Comparison of ENCODE assay signal across 9 mouse cellular contexts in genomic region chr6:30739177-30739747, GRCm38 (mm10). TPM values are rescaled to one million over a fixed set of nuclear protein-coding genes. Genes with fewer than 3 reads are reported as not detected.
DNase-seq lines count a peak whose midpoint lies in the region; ATAC-seq and TF ChIP-seq lines count a peak whose summit lies in the region.
"Had no signal": no experiment of that assay in that cellular context is flagged by ENCODE, and none has a peak within 500 bp of the region (broad histone marks: within the 10 kb centered on the region; RNA-seq: fewer than 3 reads in every experiment).

No protein-coding gene starts in this region.

- no peak for ATAC-seq in heart, embryonic 13.5 days (ENCODE audit: extremely low read depth, insufficient number of reproducible peaks, low FRiP score, low TSS enrichment)

- DNase-seq in left cerebral cortex, postnatal 14 days (ENCODE audit: low spot score in 2 of 2): peak; percentile 30 to 45
- no peak for DNase-seq in left cerebral cortex, adult 8-10 months (ENCODE audit: low spot score in 2 of 2)
- DNase-seq in cerebellum, adult 2 months: peak; percentile 44 to 53
- peak; percentile 30 to 60 for DNase-seq in kidney, postnatal 36 days
- DNase-seq in layer of hippocampus, adult 8-10 months (ENCODE audit: low spot score in 2 of 2): no peak
- no peak for DNase-seq in layer of hippocampus, adult 9-10 months (ENCODE audit: low spot score)

- peak overlapping the region; percentile 46 for H3K4me3 ChIP-seq in cerebellum, adult 2 months (replicated peaks; ENCODE audit: insufficient read depth, low read depth, low read length)
- peak overlapping the region; percentile 69 for H3K4me3 ChIP-seq in heart, embryonic 13.5 days
- H3K4me3 ChIP-seq in myocyte: peak overlapping the region; percentile 22

- peak overlapping the region; percentile 87 for H3K9ac ChIP-seq in heart, embryonic 13.5 days

- no peak for TF ChIP-seq CTCF in cerebellum, adult 2 months (IDR thresholded peaks at IDR 0.05; ENCODE audit: borderline replicate concordance, insufficient read depth, low read depth, low read length)

- peaks cover 55% of the 10 kb centered on the region for H3K9me3 ChIP-seq in heart, embryonic 13.5 days

- no peaks in the 10 kb centered on the region for H3K4me1 ChIP-seq in cerebellum, adult 2 months (ENCODE audit: control insufficient read depth, insufficient read depth, low read length)
- peaks cover 2% of the 10 kb centered on the region; the same call in 1 of the 2 replicates for H3K4me1 ChIP-seq in heart, embryonic 13.5 days

- WGBS in cerebellum, adult 2 months: 48% methylated on average over 10 of the region's 10 CpGs
- WGBS in heart, embryonic 13.5 days: 44% methylated on average over 10 of the region's 10 CpGs

- H3K27ac ChIP-seq in cerebellum, adult 2 months (ENCODE audit: insufficient read depth, low read length): no peak overlapping the region
- H3K27ac ChIP-seq in heart, embryonic 13.5 days (replicated peaks): peak overlapping the region; percentile 89
- H3K27ac ChIP-seq: macrophage had no signal

- H3K36me3 ChIP-seq in heart, embryonic 13.5 days: peaks cover 56% of the 10 kb centered on the region
- H3K36me3 ChIP-seq in myocyte (ENCODE audit: control insufficient read depth, insufficient read depth): peaks cover 7% of the 10 kb centered on the region

- H3ac ChIP-seq in myocyte (ENCODE audit: control insufficient read depth, insufficient read length): no peak overlapping the region

- H3K27me3 ChIP-seq in cerebellum, adult 2 months (ENCODE audit: control insufficient read depth, insufficient read depth, low read length): no peaks in the 10 kb centered on the region
- H3K27me3 ChIP-seq in heart, embryonic 13.5 days (replicated peaks): no peaks in the 10 kb centered on the region
- H3K27me3 ChIP-seq in myocyte (ENCODE audit: control insufficient read depth, insufficient read depth, insufficient read length): no peaks in the 10 kb centered on the region

- peak overlapping the region; percentile 79 for H3K4me2 ChIP-seq in heart, embryonic 13.5 days
- H3K4me2 ChIP-seq in myocyte (ENCODE audit: low read depth): peak overlapping the region; percentile 75

- H3K79me2 ChIP-seq in myocyte (ENCODE audit: control insufficient read depth, insufficient read depth): peaks cover 3% of the 10 kb centered on the region

- no peak for TF ChIP-seq POLR2A in cerebellum, adult 2 months (IDR thresholded peaks at IDR 0.05; ENCODE audit: borderline replicate concordance, insufficient read depth, low read length)
- no peak for TF ChIP-seq POLR2A in myocyte (IDR thresholded peaks at IDR 0.05; ENCODE audit: insufficient read length, low read depth)

- intact Hi-C loops in left cerebral cortex, postnatal 14 days (cut with DNase I): no loop called here

TF ChIP-seq in myocyte, 11 proteins besides CTCF, POLR2A, EP300 and RAD21:
- no peak for TF ChIP-seq TCF12 (IDR thresholded peaks at IDR 0.05; ENCODE audit: insufficient read depth, poor library complexity, severe bottlenecking)

RNA-seq across cellular contexts. Expression of gene Mest, which starts 15.9 kb away (rescaled TPM):
- 100 to 1,000 TPM; 115 to 130 TPM for total RNA-seq in left cerebral cortex, postnatal 14 days (2021)
- 100 to 1,000 TPM in 1 of 4 experiments, 10 to 100 TPM in 3; 66.1 to 109 (median 76.2) TPM for total RNA-seq in left cerebral cortex, adult 8-10 months (2022)
- 25.3 and 32.9 TPM in 2 replicates for polyA plus RNA-seq in cerebellum, adult 2 months (2012; rRNA removed)
- polyA plus RNA-seq in heart, embryonic 13.5 days (2015; fragmentation: Nextera tagmentation; extraction: Ambion mirVana): 2,537 and 2,584 TPM in 2 replicates
- polyA plus RNA-seq in myocyte (2012; fragmentation: generic; extraction: Trizol): 6.3 TPM
- total RNA-seq in layer of hippocampus, adult 8-10 months (2022): 10 to 100 TPM; 43.1 to 65.9 (median 50.6) TPM

RNA-seq across cellular contexts. Expression of gene Cep41, which starts 45.7 kb away (rescaled TPM):
- total RNA-seq in left cerebral cortex, postnatal 14 days (2021): 1 to 10 TPM; 7.2 to 7.4 TPM
- 1 to 10 TPM; 4.9 to 6.6 (median 6.1) TPM for total RNA-seq in left cerebral cortex, adult 8-10 months (2022)
- 4.0 and 4.1 TPM in 2 replicates for polyA plus RNA-seq in cerebellum, adult 2 months (2012; rRNA removed)
- 11.0 and 12.2 TPM in 2 replicates for polyA plus RNA-seq in heart, embryonic 13.5 days (2015; fragmentation: Nextera tagmentation; extraction: Ambion mirVana)
- polyA plus RNA-seq in myocyte (2012; fragmentation: generic; extraction: Trizol): 5.5 TPM
- total RNA-seq in layer of hippocampus, adult 8-10 months (2022): 1 to 10 TPM; 5.2 to 8.1 (median 6.7) TPM

Comparison
In these comparisons a context has a peak if more than half of its experiments do, and no peak if none do; other contexts are left out.
1. DNase-seq: peak in left cerebral cortex, postnatal 14 days (2 of 2), cerebellum, adult 2 months (2 of 2) and kidney, postnatal 36 days (2 of 2); none in left cerebral cortex, adult 8-10 months (0 of 2), layer of hippocampus, adult 8-10 months (0 of 2) and layer of hippocampus, adult 9-10 months (single experiment).
2. Peak in every context shown above with its lines, with median percentiles within 50 percentile points of each other: H3K4me3 ChIP-seq.